Mouse (Mus musculus) embryo, embryonic 10.5 days (tissue): ENCODE results near the gene Rheb.
"Not testable (repeated sequence)": the region's sequence is repeated elsewhere in the genome, so short reads cannot be mapped to it uniquely, and the experiment has no call there.

Experiments
- DNase-seq: peaks from one replicate; pipeline ENCODE4 v3.0.0-alpha.2; 2015; ENCODE audit warnings: low spot score

Rheb gene

DNA sequence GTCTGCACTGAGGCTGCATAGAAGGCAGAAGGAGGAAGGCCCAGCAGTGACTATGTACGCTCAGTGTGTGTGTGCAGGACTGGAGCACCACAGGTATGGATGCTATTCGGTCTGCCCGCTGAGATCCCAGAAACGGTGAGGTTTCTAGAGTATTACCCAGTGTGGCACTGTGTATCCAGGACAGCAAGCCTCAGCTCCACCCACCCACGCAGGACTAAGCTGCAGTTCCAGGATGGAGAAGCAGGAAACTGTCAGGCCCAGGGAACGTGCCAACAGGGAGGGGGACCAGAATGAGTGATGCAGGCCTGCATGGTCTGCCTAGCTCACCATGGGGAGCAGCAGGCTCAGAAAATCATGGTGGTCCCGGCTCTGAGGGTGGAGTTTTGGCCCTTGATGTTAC is 49.5 kb downstream of the Rheb start:
- no peak for DNase-seq

DNA sequence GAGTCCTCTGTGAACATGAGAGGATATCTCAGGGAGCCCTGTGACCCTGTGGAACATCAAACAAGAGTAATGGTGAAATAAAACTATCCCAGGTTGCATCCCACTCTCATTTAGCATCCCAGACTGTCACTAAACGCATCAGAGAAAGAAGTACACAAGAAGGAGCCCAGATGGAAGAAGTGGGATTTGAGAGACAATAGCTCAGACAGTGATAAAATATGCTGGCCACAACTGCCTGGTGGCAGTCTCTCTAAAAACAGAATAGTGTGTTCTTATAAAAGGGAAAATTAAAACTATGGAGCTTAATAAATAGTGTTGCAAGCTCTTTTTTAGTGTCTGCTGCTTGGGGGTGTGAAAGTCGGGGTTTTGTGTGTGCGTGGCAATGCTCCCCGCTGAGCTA is 59.5 kb downstream of the Rheb start:
- DNase-seq, result no peak

DNA sequence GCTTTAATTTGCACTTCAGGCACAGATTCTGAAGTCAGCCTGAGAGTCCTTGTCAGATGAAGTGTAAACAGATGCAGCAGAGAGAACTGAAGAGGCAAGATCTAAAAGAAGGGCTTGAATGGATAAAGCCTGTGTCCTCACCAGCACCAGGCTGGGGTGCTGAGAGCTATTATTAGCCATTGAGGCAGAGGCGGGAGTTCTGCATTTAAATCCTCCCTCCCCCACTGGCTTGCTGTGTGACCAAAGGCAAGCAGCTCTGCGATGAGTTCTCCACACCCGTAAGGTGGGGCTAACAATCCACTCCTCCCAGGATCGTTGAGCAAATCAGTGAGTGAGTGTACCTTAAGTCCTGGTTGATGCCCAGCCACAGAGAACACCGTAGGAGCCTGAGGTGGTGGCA is 61.4 kb downstream of the Rheb start:
- no peak for DNase-seq

DNA sequence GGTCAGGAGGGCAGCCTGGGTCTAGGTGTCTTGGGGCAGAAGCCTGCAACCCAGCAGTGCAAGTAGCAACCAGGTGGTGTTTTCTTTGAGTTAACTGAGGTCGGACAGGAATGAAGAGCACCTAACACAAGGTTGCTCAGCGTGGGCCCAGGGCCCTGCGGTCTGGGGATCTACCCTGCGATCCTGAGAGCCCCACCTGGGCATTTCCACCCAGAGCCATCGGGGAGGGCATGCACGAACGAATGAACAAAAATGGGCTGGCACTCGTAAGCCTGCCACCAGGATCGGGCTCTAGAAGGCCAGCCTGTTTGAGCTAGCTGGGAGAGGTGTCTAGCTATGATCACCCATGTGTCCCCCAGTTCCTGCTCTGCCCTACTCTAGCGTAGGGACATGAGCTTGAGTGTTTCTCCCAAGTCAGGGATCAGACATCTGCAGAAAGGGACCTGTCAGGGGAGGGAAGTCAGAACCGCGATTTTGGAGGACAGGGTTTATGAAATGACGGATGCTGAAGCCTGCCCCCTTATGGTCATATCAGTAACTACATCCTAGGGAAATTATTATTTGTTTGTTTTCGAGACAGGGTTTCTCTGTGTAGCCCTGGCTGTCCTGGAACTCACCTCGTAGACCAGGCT is 62.4 kb downstream of the Rheb start:
- peak; percentile 77 for DNase-seq

DNA sequence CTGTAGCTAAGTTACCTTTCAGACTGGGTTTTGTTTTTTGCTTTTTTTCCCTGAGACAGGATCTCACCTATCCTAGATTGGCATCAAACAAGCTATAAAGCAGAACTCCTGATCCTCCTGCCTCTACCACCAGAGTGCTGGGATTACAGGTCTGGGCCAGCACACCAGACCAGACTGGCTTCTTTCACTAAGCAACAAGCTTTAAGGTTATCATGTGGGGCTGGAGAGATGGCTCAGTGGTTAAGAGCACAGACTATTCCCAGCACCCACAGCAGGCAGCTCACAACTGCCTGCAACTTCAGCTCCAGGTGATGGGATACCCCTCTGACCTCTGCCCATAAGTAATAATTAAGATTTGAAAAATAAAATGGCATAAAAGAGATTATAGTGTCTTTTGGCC is 63.1 kb downstream of the Rheb start:
- DNase-seq, result no peak

DNA sequence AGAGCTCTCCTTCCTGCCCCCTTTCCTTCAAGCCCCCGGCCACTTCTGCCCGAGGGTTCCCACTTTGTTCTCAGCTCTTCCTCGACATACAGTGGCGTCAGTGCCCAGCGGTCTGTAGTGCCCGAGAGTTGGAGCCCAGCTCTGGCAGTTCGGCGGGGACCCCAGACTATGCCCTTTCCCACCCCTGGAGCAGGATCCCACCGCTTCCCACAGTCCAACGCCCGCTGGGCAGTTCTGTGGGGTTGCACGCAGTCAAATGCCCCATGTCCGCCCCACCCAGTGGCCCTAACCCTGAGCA is 63.6 kb downstream of the Rheb start:
- DNase-seq, result no peak

DNA sequence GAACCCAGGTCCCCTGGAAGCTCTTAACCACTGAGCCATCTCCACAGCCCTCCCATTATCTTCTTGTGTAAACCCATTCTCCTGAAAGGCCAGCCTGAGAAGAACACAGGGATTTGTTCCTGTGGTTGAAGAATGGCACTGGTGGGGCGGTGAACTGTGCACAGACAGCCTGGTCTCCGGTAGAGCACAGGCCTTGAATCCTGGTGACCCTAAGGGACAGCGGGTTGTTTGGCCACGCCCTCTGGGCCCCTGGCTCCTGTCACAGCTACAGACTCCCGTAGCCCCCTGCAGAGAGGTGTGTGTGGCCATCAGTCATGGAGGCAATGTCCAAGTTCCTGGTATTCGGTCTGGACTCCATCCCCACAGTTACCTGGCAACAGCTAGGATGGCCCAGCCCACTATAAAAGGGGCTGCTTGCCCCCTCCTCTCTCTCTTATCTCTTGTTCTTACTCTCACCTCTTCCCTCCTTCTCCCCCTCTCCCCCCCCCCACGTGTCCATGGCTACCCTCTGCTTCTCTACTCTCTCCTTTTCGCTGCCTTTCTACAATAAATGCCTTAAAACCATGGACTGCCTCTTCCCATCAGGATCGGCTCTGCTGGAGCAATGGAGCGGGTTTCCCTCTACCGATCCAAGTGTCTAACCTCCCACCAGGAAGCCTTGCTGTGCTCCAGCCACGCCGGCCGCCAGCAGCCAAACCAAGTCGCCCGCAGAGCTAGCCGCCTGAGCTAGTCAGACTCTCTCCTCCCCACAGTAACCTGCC is 64.2 kb downstream of the Rheb start:
- peak; percentile 28 for DNase-seq

DNA sequence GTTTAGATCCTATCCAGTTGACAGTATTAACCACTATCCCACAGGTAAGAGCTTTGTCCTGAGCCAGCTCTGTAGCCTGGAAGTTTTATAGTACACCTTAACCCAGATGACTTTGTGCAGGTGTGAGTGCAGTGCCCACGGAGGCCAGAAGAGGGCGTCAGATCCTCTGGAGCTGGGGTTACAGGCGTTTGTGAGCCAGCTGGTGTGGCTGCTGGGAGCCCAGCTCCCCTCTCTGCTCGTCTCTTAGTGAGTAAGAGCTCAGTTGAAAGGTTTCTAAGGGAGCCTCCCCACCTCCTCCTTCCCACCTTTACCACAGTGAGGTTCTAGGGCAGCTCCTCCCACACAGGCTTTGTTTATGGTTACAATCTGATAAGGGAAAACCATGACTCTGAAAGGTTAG is 65.7 kb downstream of the Rheb start:
- DNase-seq, result no peak

DNA sequence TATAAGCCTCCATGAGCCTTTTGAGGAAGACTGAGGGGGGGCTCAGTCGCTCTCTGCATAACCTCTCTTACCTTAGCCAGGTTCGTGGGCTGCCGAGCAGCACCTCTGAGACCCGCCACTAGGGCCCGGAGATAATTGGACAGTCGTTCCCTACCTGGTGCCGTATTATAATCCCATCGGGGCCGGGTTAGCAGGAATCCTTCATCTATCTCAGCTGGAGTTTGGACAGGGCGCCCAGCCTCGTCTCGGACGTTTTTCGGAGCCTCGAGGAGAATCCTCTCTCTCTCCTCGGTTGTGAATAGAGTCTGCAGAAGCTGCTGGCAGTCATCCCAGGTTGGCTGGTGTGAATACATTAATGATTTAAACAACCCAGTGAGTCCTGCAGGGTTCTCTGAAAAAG is 67.9 kb downstream of the Rheb start:
- not testable (repeated sequence) for DNase-seq

DNA sequence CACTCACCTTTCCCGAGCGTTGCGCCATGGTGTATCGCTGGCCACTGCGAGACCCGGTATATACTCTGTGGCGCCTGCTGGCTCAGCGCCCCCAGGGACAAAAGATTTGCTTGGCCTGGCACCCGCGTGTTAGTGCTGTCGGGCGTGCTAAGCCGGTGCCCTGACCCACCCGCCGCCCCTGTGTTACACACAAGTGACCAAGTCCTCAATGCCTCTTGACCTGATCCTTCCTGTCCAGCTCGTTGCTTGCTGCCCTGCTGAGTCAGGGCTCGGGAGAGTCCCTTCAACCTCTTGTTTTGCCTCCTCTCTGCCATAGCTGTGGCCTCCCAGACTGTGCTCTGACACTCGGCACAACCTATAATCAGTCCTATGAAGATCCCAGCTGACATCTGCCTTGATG is 84.6 kb downstream of the Rheb start, which contains the start of gene Crygn:
TSS of gene Crygn (minus strand) at position 193 of the 400 bp plus-strand sequence.
- no peak for DNase-seq

DNA sequence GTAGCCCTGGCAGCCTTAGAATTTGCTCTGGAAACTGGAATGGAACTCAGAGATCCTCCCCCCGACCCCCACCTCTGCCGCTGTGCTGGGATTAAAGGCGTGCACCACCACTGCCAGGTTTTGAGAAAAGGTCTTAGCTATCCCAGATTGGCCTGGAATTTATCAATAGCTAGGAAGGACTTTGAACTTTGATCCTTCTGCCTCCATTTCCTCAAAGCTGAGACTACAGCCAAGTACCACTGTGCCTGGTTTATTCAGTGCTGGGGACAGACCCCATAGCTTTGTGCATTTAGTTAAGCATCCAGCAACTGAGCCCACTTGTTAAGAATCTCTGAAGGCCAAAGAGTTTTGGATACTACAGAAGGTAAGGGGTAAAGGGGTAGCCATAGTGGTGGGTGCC is 85.5 kb downstream of the Rheb start:
- no peak for DNase-seq
